Mouse (Mus musculus): ENCODE data around the gene Gm28043. TPM values are rescaled to one million over a fixed set of nuclear protein-coding genes. Genes with fewer than 3 reads are reported as not detected.
A peak's percentile ranks its signal among the peaks of the same experiment; 100 is the strongest.
"Not testable (repeated sequence)": the region's sequence is repeated elsewhere in the genome, so short reads cannot be mapped to it uniquely, and the experiment has no call there.

Gene Gm28043
- polyA plus RNA-seq, 1 experiment from 2014 or later, result 3.4 TPM

DNA sequence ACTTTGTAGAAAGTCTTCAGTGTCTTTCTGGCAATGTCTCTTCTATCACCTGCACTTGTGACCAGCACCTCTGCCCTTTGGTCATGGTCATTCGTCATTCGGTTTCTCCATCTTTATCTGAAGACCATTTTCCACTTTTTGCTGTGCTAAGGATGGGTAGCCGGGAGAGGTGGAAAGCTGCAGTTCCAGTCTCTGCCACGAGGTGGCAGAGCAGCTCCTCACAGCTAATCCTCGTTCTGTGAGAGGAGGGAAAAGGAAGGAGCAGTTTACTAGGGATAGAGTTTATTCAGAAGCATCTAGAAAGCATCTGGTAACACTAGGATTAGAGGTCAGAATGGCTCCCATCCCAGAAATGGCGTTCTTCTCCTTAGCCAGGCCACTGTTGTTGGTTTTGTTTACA, 11.4 kb upstream of the Gm28043 start:
- Histone ChIP-seq H3K4me1 (replicated peaks; ENCODE audit: control insufficient read depth, insufficient read depth, low read length) (no peaks in the 10 kb centered on the region), H3K4me3 (ENCODE audit: low read depth, low read length) (no peak overlapping the region), H3K27ac (ENCODE audit: low read depth) (no peak overlapping the region), H3K9me3 (ENCODE audit: control insufficient read depth, low read length) (0 out of 2 replicates have a peak, but pooled peaks cover 4% of the 10 kb centered on the region), H3K4me2 (ENCODE audit: low read length) (no peak overlapping the region), H3K36me3 (ENCODE audit: control insufficient read depth, insufficient read depth, low read length) (peaks cover 35% of the 10 kb centered on the region), H3K27me3 (replicated peaks; ENCODE audit: control insufficient read depth, insufficient read depth, low read length) (no peaks in the 10 kb centered on the region), H3K9ac (ENCODE audit: low read length) (no peak overlapping the region)
- 23% methylated on average over 6 of the region's 6 CpGs for WGBS
- DNase-seq (ENCODE audit: low spot score), result peak; percentile 93
- no peak for ATAC-seq (replicated peaks; ENCODE audit: low FRiP score, low TSS enrichment, low read depth)

DNA sequence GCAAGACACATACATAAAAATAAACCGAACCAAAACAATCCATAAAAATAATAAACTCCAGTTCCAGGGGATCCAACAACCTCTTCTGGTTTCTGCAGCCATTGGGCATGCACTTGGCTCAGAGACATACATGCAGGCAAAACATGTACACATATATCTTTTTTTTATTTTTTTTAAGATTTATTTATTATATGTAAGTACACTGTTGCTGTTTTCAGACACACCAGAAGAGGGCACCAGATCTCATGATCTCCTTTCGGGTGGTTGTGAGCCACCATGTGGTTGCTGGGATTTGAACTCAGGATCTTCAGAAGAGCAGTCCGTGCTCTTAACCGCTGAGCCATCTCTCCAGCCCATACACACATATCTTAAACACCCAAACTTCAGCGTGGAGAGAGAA, 1.2 kb upstream of the Gm28043 start:
- ATAC-seq (replicated peaks; ENCODE audit: low FRiP score, low TSS enrichment, low read depth), result not testable (repeated sequence)

DNA sequence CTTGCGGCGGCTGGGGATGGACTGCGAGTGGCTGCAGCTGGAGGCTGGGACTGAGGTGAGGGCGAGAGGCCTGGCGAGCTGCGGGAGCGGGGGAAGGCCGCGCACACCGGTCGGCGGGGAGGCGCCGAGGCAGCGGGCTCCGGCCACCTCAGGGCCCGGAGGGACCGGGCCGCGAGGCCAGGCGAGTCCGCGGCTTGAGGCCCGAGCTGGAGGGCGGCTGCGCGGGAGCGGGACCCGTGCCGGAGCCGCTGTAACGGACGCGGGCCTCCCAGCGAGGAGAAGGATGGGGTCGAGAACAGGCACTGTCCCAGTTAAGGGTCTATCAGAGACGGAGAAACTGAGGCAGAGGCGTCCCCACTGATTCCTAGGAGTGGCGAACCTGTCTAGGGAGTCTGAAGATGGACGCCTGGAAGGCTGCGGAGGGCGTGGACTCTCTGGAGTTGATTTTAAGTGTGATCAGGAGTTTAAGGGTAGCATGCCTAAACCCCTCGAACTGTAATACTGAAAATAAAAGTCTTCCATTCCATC, 412 bp downstream of the Gm28043 start:
- Histone ChIP-seq H3K27ac (ENCODE audit: low read depth) (peak overlapping the region; percentile 96), H3K36me3 (ENCODE audit: control insufficient read depth, insufficient read depth, low read length) (peaks cover 19% of the 10 kb centered on the region), H3K4me1 (replicated peaks; ENCODE audit: control insufficient read depth, insufficient read depth, low read length) (peaks cover 16% of the 10 kb centered on the region), H3K9ac (ENCODE audit: low read length) (peak overlapping the region; percentile 97), H3K4me3 (ENCODE audit: low read depth, low read length) (peak overlapping the region; percentile 94), H3K9me3 (ENCODE audit: control insufficient read depth, low read length) (no peaks in the 10 kb centered on the region), H3K4me2 (ENCODE audit: low read length) (peak overlapping the region; percentile 64), H3K27me3 (replicated peaks; ENCODE audit: control insufficient read depth, insufficient read depth, low read length) (no peaks in the 10 kb centered on the region)
- DNase-seq (ENCODE audit: low spot score) (no peak), ATAC-seq (replicated peaks; ENCODE audit: low FRiP score, low TSS enrichment, low read depth) (peak; percentile 67; the same call in 1 of the 2 replicates)
- WGBS, result under 1% methylated on average over 43 of the region's 43 CpGs

More for the DNA sequence above, 1.2 kb upstream of the Gm28043 start:
- DNase-seq (ENCODE audit: low spot score); H3K4me3 ChIP-seq (ENCODE audit: low read depth, low read length); H3K27ac ChIP-seq (ENCODE audit: low read depth); H3K27me3 ChIP-seq (replicated peaks; ENCODE audit: control insufficient read depth, insufficient read depth, low read length); H3K4me2 ChIP-seq (ENCODE audit: low read length); H3K36me3 ChIP-seq (ENCODE audit: control insufficient read depth, insufficient read depth, low read length); H3K9ac ChIP-seq (ENCODE audit: low read length); H3K9me3 ChIP-seq (ENCODE audit: control insufficient read depth, low read length): not testable (repeated sequence)
- peaks cover 16% of the 10 kb centered on the region for H3K4me1 ChIP-seq (replicated peaks; ENCODE audit: control insufficient read depth, insufficient read depth, low read length)
- 81% methylated on average over 5 of the region's 5 CpGs for WGBS

DNA sequence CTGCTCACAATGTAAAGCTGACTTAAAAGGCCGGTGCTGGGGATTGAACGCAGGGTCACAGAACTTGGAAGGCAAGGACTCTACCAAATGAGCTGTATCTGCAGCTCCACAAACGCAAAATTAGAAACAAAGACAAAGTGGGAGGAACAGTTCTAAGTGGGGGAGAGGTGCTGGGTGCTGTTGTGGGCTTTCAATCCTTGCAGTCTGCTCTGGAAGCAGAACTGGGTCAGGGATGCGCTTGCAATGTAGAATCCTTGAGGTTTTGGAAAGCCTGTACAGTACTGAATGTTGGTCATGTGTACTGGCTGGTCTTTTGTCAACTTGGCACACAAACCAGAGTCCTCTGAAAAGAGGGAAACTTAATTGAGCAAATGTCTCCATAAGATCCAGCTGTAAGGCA, 940 bp downstream of the Gm28043 start:
- DNase-seq (ENCODE audit: low spot score), result no peak
- Histone ChIP-seq H3K27me3 (replicated peaks; ENCODE audit: control insufficient read depth, insufficient read depth, low read length) (no peaks in the 10 kb centered on the region), H3K4me3 (ENCODE audit: low read depth, low read length) (peak overlapping the region; percentile 94), H3K27ac (ENCODE audit: low read depth) (no peak overlapping the region), H3K4me1 (replicated peaks; ENCODE audit: control insufficient read depth, insufficient read depth, low read length) (peaks cover 16% of the 10 kb centered on the region), H3K9me3 (ENCODE audit: control insufficient read depth, low read length) (no peaks in the 10 kb centered on the region), H3K36me3 (ENCODE audit: control insufficient read depth, insufficient read depth, low read length) (peaks cover 21% of the 10 kb centered on the region), H3K4me2 (ENCODE audit: low read length) (peak overlapping the region; percentile 64), H3K9ac (ENCODE audit: low read length) (peak overlapping the region; percentile 97)
- no peak for ATAC-seq (replicated peaks; ENCODE audit: low FRiP score, low TSS enrichment, low read depth)
- 8% methylated on average over 4 of the region's 4 CpGs for WGBS

DNA sequence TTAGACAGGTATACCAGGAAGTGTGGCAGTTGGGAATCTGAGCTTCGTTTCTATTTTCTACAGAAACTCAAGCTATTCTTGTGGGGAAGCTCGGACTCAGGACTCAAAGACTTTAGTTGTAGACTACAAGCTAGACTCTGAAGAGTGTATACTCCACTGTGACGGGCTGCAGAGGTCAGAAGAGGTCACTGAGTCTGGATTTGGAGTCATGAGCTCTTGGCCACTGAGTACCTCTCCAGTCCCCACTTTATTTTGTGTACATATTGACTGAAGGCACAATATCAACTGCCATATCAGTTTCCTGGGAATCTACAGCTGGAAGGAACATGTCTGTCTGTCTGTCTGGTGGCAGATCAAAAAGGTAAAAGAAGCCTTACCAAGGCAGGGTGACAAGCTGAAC, 4.6 kb downstream of the Gm28043 start:
- Histone ChIP-seq H3K27me3 (replicated peaks; ENCODE audit: control insufficient read depth, insufficient read depth, low read length) (no peaks in the 10 kb centered on the region), H3K9me3 (ENCODE audit: control insufficient read depth, low read length) (no peaks in the 10 kb centered on the region), H3K27ac (ENCODE audit: low read depth) (no peak overlapping the region), H3K9ac (ENCODE audit: low read length) (no peak overlapping the region), H3K36me3 (ENCODE audit: control insufficient read depth, insufficient read depth, low read length) (peaks cover 51% of the 10 kb centered on the region), H3K4me3 (ENCODE audit: low read depth, low read length) (no peak overlapping the region), H3K4me1 (replicated peaks; ENCODE audit: control insufficient read depth, insufficient read depth, low read length) (peaks cover 13% of the 10 kb centered on the region), H3K4me2 (ENCODE audit: low read length) (no peak overlapping the region)
- 82% methylated on average over 3 of the region's 3 CpGs for WGBS
- DNase-seq (ENCODE audit: low spot score) (no peak), ATAC-seq (replicated peaks; ENCODE audit: low FRiP score, low TSS enrichment, low read depth) (no peak)

DNA sequence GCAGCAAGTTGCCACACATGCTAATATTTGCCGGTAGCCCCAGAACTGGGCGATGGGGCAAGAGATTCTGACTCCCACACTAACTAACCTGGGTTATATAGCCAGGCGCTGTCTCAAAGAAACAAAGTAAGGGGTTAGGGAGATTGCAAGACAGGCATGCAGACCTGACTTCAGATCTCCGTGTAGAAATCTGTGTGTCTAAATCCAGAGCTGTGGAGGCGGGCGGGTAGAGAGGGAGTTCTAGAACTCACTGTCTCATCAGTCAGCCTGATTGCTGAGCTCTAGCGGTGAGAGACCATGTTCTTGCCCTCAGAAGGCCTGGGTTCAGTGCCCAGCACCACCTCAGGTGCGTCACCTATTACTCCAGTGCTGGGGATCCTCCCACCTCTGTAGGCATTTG, 8.8 kb downstream of the Gm28043 start:
- Histone ChIP-seq H3K4me2 (ENCODE audit: low read length) (no peak overlapping the region), H3K4me1 (replicated peaks; ENCODE audit: control insufficient read depth, insufficient read depth, low read length) (no peaks in the 10 kb centered on the region), H3K27ac (ENCODE audit: low read depth) (no peak overlapping the region), H3K4me3 (ENCODE audit: low read depth, low read length) (no peak overlapping the region), H3K9me3 (ENCODE audit: control insufficient read depth, low read length) (no peaks in the 10 kb centered on the region), H3K27me3 (replicated peaks; ENCODE audit: control insufficient read depth, insufficient read depth, low read length) (no peaks in the 10 kb centered on the region), H3K36me3 (ENCODE audit: control insufficient read depth, insufficient read depth, low read length) (peaks cover 89% of the 10 kb centered on the region), H3K9ac (ENCODE audit: low read length) (no peak overlapping the region)
- 82% methylated on average over 8 of the region's 8 CpGs for WGBS
- DNase-seq (ENCODE audit: low spot score), result no peak
- ATAC-seq (replicated peaks; ENCODE audit: low FRiP score, low TSS enrichment, low read depth), result no peak

DNA sequence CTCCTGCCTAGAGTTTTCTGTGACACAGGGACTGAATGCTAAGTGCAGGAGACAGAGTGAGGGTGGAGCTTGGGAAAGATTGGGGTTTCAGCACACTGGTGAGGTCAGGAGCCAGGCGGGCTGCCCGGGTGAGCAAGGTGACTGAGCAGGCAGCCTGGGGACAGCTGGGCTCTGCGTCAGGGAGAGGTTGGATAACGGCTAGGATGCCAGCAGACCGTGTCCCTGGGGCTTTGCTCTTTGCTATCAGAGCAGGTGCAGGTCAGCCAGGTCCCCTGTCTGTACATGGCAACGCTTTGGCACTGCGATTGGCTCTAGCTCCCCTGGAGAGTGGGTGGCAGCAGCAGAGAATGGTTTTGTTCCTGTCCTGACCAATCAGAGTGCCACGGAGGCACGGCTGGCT, 12.6 kb downstream of the Gm28043 start:
- DNase-seq (ENCODE audit: low spot score) (no peak), ATAC-seq (replicated peaks; ENCODE audit: low FRiP score, low TSS enrichment, low read depth) (no peak)
- WGBS, result 95% methylated on average over 9 of the region's 9 CpGs
- Histone ChIP-seq H3K27ac (ENCODE audit: low read depth) (no peak overlapping the region), H3K4me2 (ENCODE audit: low read length) (no peak overlapping the region), H3K4me1 (replicated peaks; ENCODE audit: control insufficient read depth, insufficient read depth, low read length) (no peaks in the 10 kb centered on the region), H3K36me3 (ENCODE audit: control insufficient read depth, insufficient read depth, low read length) (peaks cover 94% of the 10 kb centered on the region), H3K9ac (ENCODE audit: low read length) (no peak overlapping the region), H3K4me3 (ENCODE audit: low read depth, low read length) (no peak overlapping the region), H3K27me3 (replicated peaks; ENCODE audit: control insufficient read depth, insufficient read depth, low read length) (no peaks in the 10 kb centered on the region), H3K9me3 (ENCODE audit: control insufficient read depth, low read length) (no peaks in the 10 kb centered on the region)

DNA sequence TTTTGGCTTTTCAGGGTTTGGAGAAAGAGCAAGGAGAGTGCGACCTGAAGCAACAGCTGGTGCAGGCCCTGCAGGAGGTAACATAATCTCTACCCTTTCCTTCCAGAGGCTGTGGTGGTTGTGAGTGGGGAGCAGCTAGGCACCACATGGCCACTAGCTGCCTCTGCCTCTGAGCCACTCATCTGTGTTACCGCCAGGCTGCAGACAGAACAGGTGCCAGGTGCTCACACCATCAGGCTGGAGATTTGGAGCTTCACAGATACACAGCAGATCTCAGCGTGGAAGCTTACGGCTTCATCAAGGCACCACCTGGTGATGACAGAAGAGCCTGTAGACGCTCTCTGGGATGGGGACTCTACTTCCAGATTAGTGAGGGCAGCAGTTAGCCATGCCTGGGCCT, 14.3 kb downstream of the Gm28043 start:
- H3K27me3 ChIP-seq (replicated peaks; ENCODE audit: control insufficient read depth, insufficient read depth, low read length), result no peaks in the 10 kb centered on the region
- H3K4me1 ChIP-seq (replicated peaks; ENCODE audit: control insufficient read depth, insufficient read depth, low read length), result no peaks in the 10 kb centered on the region
- no peak for DNase-seq (ENCODE audit: low spot score)
- no peak overlapping the region for H3K4me3 ChIP-seq (ENCODE audit: low read depth, low read length)
- no peaks in the 10 kb centered on the region for H3K9me3 ChIP-seq (ENCODE audit: control insufficient read depth, low read length)
- H3K4me2 ChIP-seq (ENCODE audit: low read length), result no peak overlapping the region
- no peak for ATAC-seq (replicated peaks; ENCODE audit: low FRiP score, low TSS enrichment, low read depth)
- H3K36me3 ChIP-seq (ENCODE audit: control insufficient read depth, insufficient read depth, low read length), result peaks cover 97% of the 10 kb centered on the region
- no peak overlapping the region for H3K9ac ChIP-seq (ENCODE audit: low read length)
- no peak overlapping the region for H3K27ac ChIP-seq (ENCODE audit: low read depth)
- WGBS, result 89% methylated on average over 5 of the region's 5 CpGs

DNA sequence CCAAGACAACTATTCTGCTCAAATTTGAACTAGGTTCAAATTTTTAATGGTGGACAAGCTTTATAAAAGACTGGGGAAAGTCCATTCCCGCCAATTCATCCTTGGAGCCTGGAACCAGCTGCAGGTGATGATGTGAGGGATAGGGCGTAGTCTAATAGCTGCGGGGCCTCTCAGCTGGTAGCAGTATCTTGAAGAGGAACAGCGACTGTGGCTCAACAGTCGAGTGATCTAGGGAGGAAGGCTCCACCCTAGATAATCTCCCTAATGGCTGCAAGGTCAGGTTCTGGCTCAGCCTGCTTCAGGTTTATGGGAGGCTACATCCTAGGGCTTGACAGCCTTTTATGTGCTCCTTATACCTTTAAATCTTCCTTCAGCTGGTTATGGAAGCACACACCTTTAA, 14.9 kb downstream of the Gm28043 start:
- WGBS, result 83% methylated on average over 5 of the region's 5 CpGs
- ATAC-seq (replicated peaks; ENCODE audit: low FRiP score, low TSS enrichment, low read depth) (no peak), DNase-seq (ENCODE audit: low spot score) (no peak)
- H3K4me3 ChIP-seq (ENCODE audit: low read depth, low read length), result no peak overlapping the region
- H3K9me3 ChIP-seq (ENCODE audit: control insufficient read depth, low read length), result no peaks in the 10 kb centered on the region
- no peaks in the 10 kb centered on the region for H3K4me1 ChIP-seq (replicated peaks; ENCODE audit: control insufficient read depth, insufficient read depth, low read length)
- H3K4me2 ChIP-seq (ENCODE audit: low read length), result no peak overlapping the region
- H3K36me3 ChIP-seq (ENCODE audit: control insufficient read depth, insufficient read depth, low read length), result peaks cover 97% of the 10 kb centered on the region
- H3K27me3 ChIP-seq (replicated peaks; ENCODE audit: control insufficient read depth, insufficient read depth, low read length), result no peaks in the 10 kb centered on the region
- H3K27ac ChIP-seq (ENCODE audit: low read depth), result no peak overlapping the region
- H3K9ac ChIP-seq (ENCODE audit: low read length), result no peak overlapping the region

Data from intestine, embryonic 14.5 days (tissue).